Mouse (Mus musculus) midbrain, embryonic 11.5 days (tissue): ENCODE measurements around the gene Ccdc155. TPM values are rescaled to one million over a fixed set of nuclear protein-coding genes. Genes with fewer than 3 reads are reported as not detected.

ENCODE experiments used
- ATAC-seq: fragments of 200-750 bp; cut with Nextera tagmentation; 2 replicates; pipeline ENCODE4 v1.8.0; 2017; ENCODE audit warnings: moderate TSS enrichment, moderate library complexity; ENCODE audit not compliant: low FRiP score
- DNase-seq: peaks from one replicate; pipeline ENCODE4 v3.0.0; 2015; ENCODE audit warnings: low spot score; ENCODE audit errors: missing footprints
- H3K27ac ChIP-seq: fragments of 300-500 bp; sonication (generic); 2 replicates; pipeline ENCODE4 v1.5.1; 2014; ENCODE audit warnings: low read depth, low read length
- H3K27me3 ChIP-seq: fragments of 300-500 bp; sonication (generic); 2 replicates; pipeline ENCODE4 v1.6.1; 2014; ENCODE audit warnings: mild to moderate bottlenecking, low read length, moderate library complexity, mixed read lengths; ENCODE audit not compliant: control insufficient read depth, insufficient read depth
- H3K36me3 ChIP-seq: fragments of 300-500 bp; sonication (generic); 2 replicates; pipeline ENCODE4 v1.6.1; 2014; ENCODE audit warnings: mild to moderate bottlenecking, low read length, moderate library complexity, mixed read lengths; ENCODE audit not compliant: control insufficient read depth, insufficient read depth
- H3K4me1 ChIP-seq: fragments of 300-500 bp; sonication (generic); 2 replicates; pipeline ENCODE4 v1.6.1; 2014; ENCODE audit warnings: low read length; ENCODE audit not compliant: control insufficient read depth, insufficient read depth
- H3K4me2 ChIP-seq: fragments of 300-500 bp; sonication (generic); 2 replicates; pipeline ENCODE4 v1.6.1; 2014; ENCODE audit warnings: mild to moderate bottlenecking, moderate library complexity
- H3K4me3 ChIP-seq: fragments of 300-500 bp; sonication (generic); 2 replicates; pipeline ENCODE4 v1.5.1; 2014; ENCODE audit warnings: low read depth, low read length
- H3K9ac ChIP-seq: fragments of 300-500 bp; sonication (generic); 2 replicates; pipeline ENCODE4 v1.6.1; 2014; ENCODE audit warnings: low read length
- H3K9me3 ChIP-seq: fragments of 300-500 bp; sonication (generic); 2 replicates; pipeline ENCODE4 v1.6.1; 2016; ENCODE audit warnings: low read length; ENCODE audit not compliant: control insufficient read depth
- WGBS: fragments of 180-500 bp; shearing (Covaris S2); extraction: QIAGEN DNeasy Blood & Tissue Kit; methylation state at CpG from one replicate; pipeline ENCODE4 v1.1.7; 2014; 5-methylcytosine and 5-hydroxymethylcytosine counted together
- polyA plus RNA-seq: library from polyadenylated mRNA; unstranded; fragments of >200 nt; fragmentation: Nextera tagmentation; extraction: Ambion mirVana; gene quantifications from 2 replicates; pipeline ENCODE4 v1.2.1, GENCODE M21; 2014

The Ccdc155 gene
- polyA plus RNA-seq, 1 experiment from 2014 or later: 0.86 TPM

DNA sequence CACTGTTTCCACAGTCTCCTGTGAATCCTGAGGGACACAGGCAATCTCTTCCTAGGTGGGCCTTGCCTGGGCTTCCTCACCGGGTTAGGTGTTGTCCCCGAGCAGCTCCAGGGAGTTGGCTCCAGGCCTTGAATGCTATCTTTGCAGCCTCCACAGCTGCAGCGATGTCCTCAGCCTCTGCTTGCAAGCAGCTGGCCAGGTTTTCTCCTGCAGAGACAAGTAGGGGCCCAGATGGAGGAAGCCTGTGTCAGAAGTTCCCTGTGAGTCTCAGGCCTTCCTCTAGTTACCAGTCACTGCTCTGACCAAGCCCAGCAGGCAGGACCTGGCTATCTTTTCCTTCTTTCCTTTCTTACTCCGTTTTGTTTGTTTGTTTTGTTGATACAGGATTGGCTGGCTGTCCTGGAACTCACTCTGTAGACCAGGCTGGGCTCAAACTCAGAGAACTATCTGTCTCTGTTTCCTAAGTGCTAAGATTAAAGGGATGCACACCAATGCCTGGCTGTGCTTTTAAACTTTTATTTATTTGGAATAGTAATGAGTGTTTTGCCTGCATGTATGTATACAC, 56.1 kb downstream of the Ccdc155 start:
- Histone ChIP-seq H3K9me3 (no peaks in the 10 kb centered on the region), H3K36me3 (no peaks in the 10 kb centered on the region; the same call in 1 of the 2 replicates), H3K27me3 (no peaks in the 10 kb centered on the region), H3K4me3 (no peak overlapping the region), H3K9ac (no peak overlapping the region), H3K4me2 (no peak overlapping the region), H3K27ac (no peak overlapping the region), H3K4me1 (peaks cover 8% of the 10 kb centered on the region)
- WGBS: 69% methylated on average over 4 of the region's 4 CpGs
- DNase-seq (no peak), ATAC-seq (no peak)

DNA sequence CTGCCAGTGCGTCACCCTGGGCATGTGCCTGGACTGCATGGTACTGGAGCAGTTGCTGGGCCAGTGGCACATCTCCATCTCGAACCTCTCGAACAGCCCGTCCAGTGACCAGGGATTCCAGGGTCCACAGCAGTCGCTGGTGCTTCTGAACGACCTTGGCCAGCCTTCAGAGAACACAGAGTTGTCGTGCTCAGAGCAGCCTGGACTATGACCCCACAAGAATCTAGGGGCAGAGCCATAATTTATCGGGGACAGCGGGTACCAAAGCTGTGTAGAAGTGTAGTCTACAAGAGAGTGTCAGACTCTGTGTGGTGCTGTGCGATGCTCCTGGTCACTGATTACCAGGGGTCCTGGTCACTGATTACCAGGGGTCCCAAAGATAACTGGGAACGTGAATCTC, 56.8 kb downstream of the Ccdc155 start:
- Histone ChIP-seq H3K27me3 (no peaks in the 10 kb centered on the region), H3K4me2 (no peak overlapping the region), H3K4me3 (no peak overlapping the region), H3K4me1 (peaks cover 3% of the 10 kb centered on the region; the same call in 1 of the 2 replicates), H3K9me3 (no peaks in the 10 kb centered on the region), H3K36me3 (no peaks in the 10 kb centered on the region; the same call in 1 of the 2 replicates), H3K27ac (no peak overlapping the region), H3K9ac (no peak overlapping the region)
- WGBS: 94% methylated on average over 11 of the region's 11 CpGs
- no peak for DNase-seq
- ATAC-seq: no peak

DNA sequence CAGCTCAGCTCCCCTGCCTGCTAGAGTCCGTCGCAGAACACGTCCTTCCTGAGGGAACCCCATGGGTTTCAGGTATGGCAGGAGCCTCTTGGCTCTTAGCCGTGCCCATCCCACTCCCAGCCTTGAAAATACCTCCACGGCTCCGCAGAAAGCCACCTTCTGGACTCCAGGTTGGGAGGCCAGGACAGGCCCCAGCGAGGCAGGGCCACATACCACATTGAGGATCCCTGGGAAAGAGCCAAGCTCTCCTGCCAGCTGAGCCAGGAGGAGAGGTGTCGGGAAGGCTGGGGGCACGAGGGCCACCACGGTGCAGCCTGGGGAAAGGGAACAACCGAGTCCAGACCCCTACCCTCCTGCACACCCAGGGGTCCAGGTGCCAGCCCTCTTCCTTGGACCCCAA, 57.4 kb downstream of the Ccdc155 start:
- no peaks in the 10 kb centered on the region for H3K9me3 ChIP-seq
- H3K36me3 ChIP-seq: no peaks in the 10 kb centered on the region; the same call in 1 of the 2 replicates
- H3K27me3 ChIP-seq: no peaks in the 10 kb centered on the region
- H3K4me1 ChIP-seq: peaks cover 3% of the 10 kb centered on the region; the same call in 1 of the 2 replicates
- H3K4me2 ChIP-seq: no peak overlapping the region
- no peak overlapping the region for H3K9ac ChIP-seq
- no peak overlapping the region for H3K4me3 ChIP-seq
- no peak for DNase-seq
- 94% methylated on average over 11 of the region's 11 CpGs for WGBS
- no peak overlapping the region for H3K27ac ChIP-seq
- ATAC-seq: no peak

DNA sequence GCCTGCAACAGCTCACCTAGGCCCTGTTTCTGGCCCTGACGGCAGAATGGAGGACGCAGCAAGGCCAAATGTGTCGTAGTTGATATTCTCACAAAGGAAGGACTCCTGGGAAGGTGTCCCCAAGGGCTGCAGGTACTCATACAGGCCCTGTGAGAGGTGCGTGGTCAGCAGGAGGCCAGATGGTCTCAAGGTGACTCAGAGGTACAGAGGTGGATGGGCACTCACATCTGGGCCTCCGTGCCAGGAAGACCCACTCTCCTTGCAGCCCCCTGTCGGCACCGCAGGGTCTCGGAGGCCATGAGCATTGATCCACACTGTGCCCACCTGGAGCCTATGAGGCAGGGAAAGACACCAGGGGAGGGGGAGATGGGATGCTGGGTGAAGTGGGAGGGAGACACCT, 59.2 kb downstream of the Ccdc155 start:
- Histone ChIP-seq H3K4me2 (no peak overlapping the region), H3K4me1 (peaks cover 3% of the 10 kb centered on the region; the same call in 1 of the 2 replicates), H3K4me3 (no peak overlapping the region), H3K36me3 (no peaks in the 10 kb centered on the region; the same call in 1 of the 2 replicates), H3K27ac (no peak overlapping the region), H3K9me3 (no peaks in the 10 kb centered on the region), H3K9ac (no peak overlapping the region), H3K27me3 (no peaks in the 10 kb centered on the region)
- ATAC-seq (no peak), DNase-seq (no peak)
- WGBS: 95% methylated on average over 8 of the region's 8 CpGs

DNA sequence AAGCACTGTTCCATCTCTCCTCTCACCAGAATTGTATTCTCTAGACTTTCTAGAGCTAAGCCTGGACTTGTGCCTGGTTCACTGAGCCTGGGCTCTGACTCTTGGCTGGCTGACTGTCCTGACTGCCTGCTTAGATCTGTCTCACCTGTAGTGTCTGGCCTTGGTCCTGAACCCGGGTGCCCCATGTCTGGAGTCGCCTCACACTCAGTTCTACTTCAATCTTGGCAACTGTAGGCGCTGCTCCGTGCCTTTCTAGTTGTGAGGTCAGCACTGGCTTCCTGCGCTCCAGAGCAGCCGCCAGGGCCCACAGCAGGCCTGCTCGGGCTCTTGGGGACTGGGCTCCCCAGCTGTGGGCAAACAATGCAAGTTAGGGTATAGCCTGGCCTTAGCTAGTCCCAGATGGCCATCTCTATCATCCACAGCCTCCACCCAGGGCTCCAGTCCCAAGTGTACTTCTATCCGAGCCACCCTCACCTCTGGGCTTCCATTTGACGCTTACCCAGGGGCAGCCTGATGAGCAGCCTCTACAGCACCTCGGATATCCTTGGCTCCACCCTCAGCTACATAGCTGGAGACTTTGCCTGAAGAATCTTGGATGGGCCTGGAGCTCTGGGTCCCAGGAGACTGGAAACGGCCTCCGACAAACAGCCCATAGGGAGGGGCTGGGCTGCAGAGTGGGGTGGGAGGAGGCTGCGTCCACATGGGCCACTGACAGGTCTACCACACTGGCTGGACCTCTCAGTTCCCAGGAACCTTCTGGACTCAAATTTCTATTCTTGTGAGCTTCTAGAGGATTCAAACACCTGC, 60.1 kb downstream of the Ccdc155 start:
- no peaks in the 10 kb centered on the region for H3K9me3 ChIP-seq
- no peak overlapping the region for H3K4me3 ChIP-seq
- no peak overlapping the region for H3K4me2 ChIP-seq
- 87% methylated on average over 13 of the region's 13 CpGs for WGBS
- no peak overlapping the region for H3K9ac ChIP-seq
- H3K4me1 ChIP-seq: peaks cover 3% of the 10 kb centered on the region; the same call in 1 of the 2 replicates
- no peak for DNase-seq
- no peak for ATAC-seq
- H3K36me3 ChIP-seq: no peaks in the 10 kb centered on the region; the same call in 1 of the 2 replicates
- no peak overlapping the region for H3K27ac ChIP-seq
- H3K27me3 ChIP-seq: no peaks in the 10 kb centered on the region

DNA sequence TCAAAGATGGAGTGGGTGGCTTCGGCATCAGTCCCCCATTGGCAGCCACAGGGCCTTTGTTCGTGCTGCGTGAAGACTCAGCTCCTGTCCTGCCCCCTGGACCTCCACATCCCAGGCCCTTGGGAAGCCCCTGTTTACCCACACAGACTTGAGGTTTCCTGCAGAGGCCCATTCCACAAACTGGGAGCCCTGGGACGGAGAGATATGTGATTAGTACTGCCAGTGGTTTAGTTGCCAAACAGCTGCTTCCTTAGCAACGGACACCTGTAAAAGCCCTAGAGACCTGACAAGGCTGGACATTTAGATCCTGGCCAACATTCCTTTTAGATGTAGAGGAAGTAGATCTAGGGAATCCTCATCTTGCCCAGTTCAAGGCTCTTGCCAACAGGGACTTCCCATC, 62.8 kb downstream of the Ccdc155 start:
- Histone ChIP-seq H3K27ac (no peak overlapping the region), H3K4me1 (no peaks in the 10 kb centered on the region), H3K4me3 (no peak overlapping the region), H3K4me2 (no peak overlapping the region), H3K9ac (no peak overlapping the region), H3K27me3 (no peaks in the 10 kb centered on the region; the same call in 1 of the 2 replicates), H3K36me3 (no peaks in the 10 kb centered on the region; the same call in 1 of the 2 replicates), H3K9me3 (no peaks in the 10 kb centered on the region)
- WGBS: 94% methylated on average over 5 of the region's 5 CpGs
- no peak for DNase-seq
- no peak for ATAC-seq

DNA sequence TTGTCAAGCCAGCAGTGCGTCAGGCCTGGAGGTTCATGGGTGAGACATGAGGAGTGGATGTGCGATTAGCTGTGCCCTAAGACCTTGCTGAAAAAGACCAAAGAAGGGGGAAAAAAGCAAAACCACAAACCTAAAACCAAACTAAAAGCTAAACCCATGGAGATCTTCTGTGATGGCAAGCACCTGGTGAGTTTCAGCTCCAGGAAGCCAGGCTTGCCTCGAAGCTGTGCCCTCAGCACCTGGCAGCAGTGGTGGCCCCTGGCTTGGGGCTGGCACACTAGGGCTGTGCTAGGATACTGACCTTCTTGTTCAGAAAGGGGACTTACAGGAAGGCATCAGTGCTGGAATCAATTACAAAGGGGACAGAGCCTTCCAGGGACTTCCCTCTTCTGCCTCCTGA, 63.4 kb downstream of the Ccdc155 start:
- WGBS: 89% methylated on average over 3 of the region's 3 CpGs
- no peaks in the 10 kb centered on the region; the same call in 1 of the 2 replicates for H3K36me3 ChIP-seq
- H3K4me2 ChIP-seq: no peak overlapping the region
- no peak for DNase-seq
- H3K4me1 ChIP-seq: no peaks in the 10 kb centered on the region
- H3K9ac ChIP-seq: no peak overlapping the region
- ATAC-seq: no peak
- H3K27ac ChIP-seq: no peak overlapping the region
- no peak overlapping the region for H3K4me3 ChIP-seq
- H3K27me3 ChIP-seq: no peaks in the 10 kb centered on the region; the same call in 1 of the 2 replicates
- H3K9me3 ChIP-seq: no peaks in the 10 kb centered on the region

DNA sequence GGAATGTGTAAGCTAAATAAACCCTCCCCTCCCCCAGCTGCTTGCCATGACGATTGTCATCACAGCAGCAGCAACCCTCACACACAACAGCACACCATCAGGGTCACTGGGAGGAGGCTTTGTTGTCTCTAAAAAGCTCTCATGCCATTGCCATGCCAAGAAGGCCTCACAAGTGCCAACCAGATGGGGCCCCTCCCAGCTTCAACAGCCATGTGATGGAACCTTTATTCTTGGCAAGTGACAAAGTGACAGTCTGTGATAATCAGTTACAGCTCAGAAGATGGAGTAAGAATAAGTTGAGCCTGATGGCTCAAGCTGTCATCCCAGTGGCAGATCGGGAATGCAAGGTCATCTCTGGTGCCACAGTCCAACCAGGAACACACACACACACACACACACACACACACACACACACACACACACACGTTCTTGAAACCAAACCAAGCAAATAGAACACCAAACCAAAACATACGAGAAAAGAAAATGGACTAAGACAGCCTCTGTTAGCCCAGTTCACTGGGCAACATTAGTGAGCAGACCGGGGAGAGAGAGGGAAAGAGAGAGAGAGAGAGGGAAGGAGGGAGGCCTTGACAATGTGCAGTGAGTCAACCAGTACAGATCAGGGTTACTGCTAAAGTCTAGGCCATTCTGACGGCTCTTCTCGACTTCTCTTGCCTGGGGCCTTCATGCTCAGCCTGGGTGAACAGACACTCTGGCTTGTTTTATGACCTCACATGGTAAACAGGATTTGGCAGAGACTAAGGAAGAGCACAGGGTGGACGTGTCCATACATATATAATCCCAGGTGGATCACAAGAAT, 64.6 kb downstream of the Ccdc155 start:
- Histone ChIP-seq H3K4me3 (no peak overlapping the region), H3K4me2 (no peak overlapping the region), H3K9me3 (no peaks in the 10 kb centered on the region), H3K36me3 (no peaks in the 10 kb centered on the region; the same call in 1 of the 2 replicates), H3K4me1 (no peaks in the 10 kb centered on the region), H3K27ac (no peak overlapping the region), H3K9ac (no peak overlapping the region), H3K27me3 (peaks cover 7% of the 10 kb centered on the region; the same call in 1 of the 2 replicates)
- ATAC-seq (no peak), DNase-seq (no peak)
- 80% methylated on average over 8 of the region's 8 CpGs for WGBS
